Mouse (Mus musculus) liver, postnatal 0 days (tissue): ENCODE measurements around the gene Wscd2.

Source experiments
- CTCF ChIP-seq: sonication (generic); IDR thresholded peaks from 2 replicates; pipeline ENCODE4 v1.5.1; 2016; ENCODE audit warnings: antibody characterized with exemption, low read depth
- EP300 ChIP-seq: IDR thresholded peaks from 2 replicates; pipeline ENCODE4 v1.6.1; 2016; ENCODE audit warnings: antibody characterized with exemption, low read depth, mild to moderate bottlenecking

DNA sequence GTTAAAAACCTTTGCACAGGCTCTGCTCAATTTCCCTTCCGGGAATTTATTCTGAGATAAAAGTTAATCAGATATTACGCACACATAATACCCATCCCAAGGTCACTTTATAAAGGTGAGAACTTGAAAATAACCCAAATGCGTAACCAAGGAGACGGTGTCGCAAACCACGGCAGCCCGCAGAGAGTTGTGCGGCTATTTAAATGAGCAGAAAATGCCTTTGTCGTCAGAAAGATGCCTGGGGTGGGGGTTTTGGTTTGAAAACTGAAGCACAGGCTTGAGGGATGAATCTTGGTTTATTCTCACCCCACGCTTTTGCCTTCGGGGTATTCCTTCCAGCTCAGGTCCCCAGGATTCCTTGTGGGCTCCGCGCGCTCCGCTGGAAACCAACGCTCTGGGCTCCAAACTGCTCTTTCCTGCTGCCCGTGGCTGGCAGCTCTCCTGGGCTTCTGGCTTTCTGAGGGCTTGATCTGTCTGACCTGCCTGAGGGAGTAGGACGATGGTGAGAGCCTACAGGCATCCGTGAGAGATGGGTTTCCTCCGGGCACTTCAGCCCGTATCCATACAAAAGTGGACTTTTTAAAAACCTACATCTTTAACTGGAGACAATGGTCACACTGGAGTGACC is 28.0 kb upstream of the Wscd2 start:
- TF ChIP-seq CTCF (no peak), EP300 (no peak)
